Mouse (Mus musculus): ENCODE results near the gene Pknox2.

DNA sequence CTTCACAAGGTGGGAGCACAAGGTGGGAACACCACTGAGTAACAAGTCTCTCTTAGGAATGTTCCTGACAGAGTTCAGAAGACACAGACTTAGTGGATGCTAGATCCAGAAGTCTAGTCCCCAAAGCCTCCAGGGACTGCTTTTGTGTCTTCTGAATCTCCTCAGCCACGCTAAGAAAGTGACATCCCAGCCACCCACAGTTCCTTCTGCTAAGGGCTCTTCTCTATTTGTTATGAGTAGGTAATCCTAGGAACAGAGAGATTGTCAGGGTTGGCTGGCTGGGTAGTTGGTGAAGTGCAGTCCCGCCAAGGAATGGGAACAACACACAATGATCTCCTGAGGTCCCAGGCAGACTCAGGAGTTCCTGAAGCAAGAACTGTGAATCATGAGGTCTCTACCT lies 85.6 kb downstream of the Pknox2 start:
- TF ChIP-seq POLR2A (IDR thresholded peaks at IDR 0.05; ENCODE audit: borderline replicate concordance, extremely low read depth, low read depth, low read length) (no peak), CTCF (IDR thresholded peaks at IDR 0.05; ENCODE audit: insufficient read depth, low read length) (no peak)

Data from lung, adult 2 months (tissue).